Mouse (Mus musculus) CH12.LX (cell line): ENCODE results near the gene Dnm3. TPM values are rescaled to one million over a fixed set of nuclear protein-coding genes. Genes with fewer than 3 reads are reported as not detected.

ENCODE experiments used
- DNase-seq: peaks from one replicate; pipeline ENCODE4 v3.0.0-alpha.2; 2013; ENCODE audit errors: extremely low read depth
- H3K27ac ChIP-seq: 2 replicates; pipeline ENCODE4 v1.5.1; 2012; ENCODE audit warnings: low read depth, mild to moderate bottlenecking, control low read depth, moderate library complexity; ENCODE audit not compliant: insufficient read depth
- H3K27me3 ChIP-seq: replicated peaks from 2 replicates; pipeline ENCODE3; 2012; ENCODE audit warnings: inconsistent platforms
- H3K36me3 ChIP-seq, 2 experiments: replicated peaks in 1 of 2; 2 replicates each; pipeline versions ENCODE3 to v1.6.1; 2012; ENCODE audit warnings: inconsistent platforms in 1 of 2, low read length in 1 of 2, mild to moderate bottlenecking in 1 of 2, mixed read lengths in 1 of 2, moderate library complexity in 1 of 2; ENCODE audit not compliant: control insufficient read depth in 1 of 2, insufficient read depth in 1 of 2
- H3K4me1 ChIP-seq, 2 experiments: 2 replicates each; pipeline ENCODE4 v1.6.1; 2012; ENCODE audit warnings: inconsistent platforms in 1 of 2, moderate library complexity in 1 of 2; ENCODE audit not compliant: insufficient read depth in 2 of 2, control insufficient read depth in 1 of 2
- H3K4me2 ChIP-seq: 2 replicates; pipeline ENCODE4 v1.6.1; 2012; ENCODE audit warnings: low read depth, mild to moderate bottlenecking, control low read depth; ENCODE audit not compliant: poor library complexity, insufficient read depth, severe bottlenecking
- H3K4me3 ChIP-seq, 3 experiments: fragments of 150-350 bp in 1 of 3; sonication (generic) in 1 of 3; replicated peaks in 1 of 3; 2 replicates each; pipeline versions ENCODE3 to v1.5.1; 2011 to 2012; ENCODE audit warnings: low read depth in 2 of 3, low read length in 2 of 3, mild to moderate bottlenecking in 2 of 3, moderate library complexity in 2 of 3, control low read depth in 1 of 3, improper control_type of control experiment in 1 of 3, inconsistent platforms in 1 of 3, mixed read lengths in 1 of 3; ENCODE audit not compliant: poor library complexity in 1 of 3
- H3K79me2 ChIP-seq: replicated peaks from 2 replicates; pipeline ENCODE4 v1.6.1; 2012; ENCODE audit warnings: mild to moderate bottlenecking, moderate library complexity; ENCODE audit not compliant: control insufficient read depth, poor library complexity, insufficient read depth, severe bottlenecking; ENCODE audit errors: extremely low read depth
- H3K9ac ChIP-seq: 2 replicates; pipeline ENCODE4 v1.6.1; 2012; ENCODE audit warnings: low read depth, mild to moderate bottlenecking, control low read depth, moderate library complexity; ENCODE audit not compliant: insufficient read depth
- H3K9me3 ChIP-seq: replicated peaks from 2 replicates; pipeline ENCODE3; 2012; ENCODE audit warnings: low read length, inconsistent platforms, mixed read lengths
- BHLHE40 ChIP-seq: IDR thresholded peaks from 2 replicates; pipeline ENCODE4 v1.6.1; 2011; ENCODE audit warnings: mild to moderate bottlenecking, low read depth, low read length, improper control_type of control experiment
- CHD1 ChIP-seq: IDR thresholded peaks from 2 replicates; pipeline ENCODE4 v1.6.1; 2012; ENCODE audit warnings: low read depth, low read length, improper control_type of control experiment, inconsistent platforms
- E2F4 ChIP-seq: IDR thresholded peaks from 2 replicates; pipeline ENCODE4 v1.6.1; 2011; ENCODE audit warnings: low read depth, low read length, improper control_type of control experiment; ENCODE audit not compliant: insufficient replicate concordance
- ELF1 ChIP-seq: IDR thresholded peaks from 2 replicates; pipeline ENCODE4 v1.6.1; 2014; ENCODE audit warnings: low read depth, mild to moderate bottlenecking, inconsistent platforms, low read length, improper control_type of control experiment
- IRF4 ChIP-seq: IDR thresholded peaks from 2 replicates; pipeline ENCODE4 v1.6.1; 2014; ENCODE audit warnings: low read depth, mild to moderate bottlenecking, inconsistent platforms, low read length, improper control_type of control experiment
- MAFK ChIP-seq: IDR thresholded peaks from 2 replicates; pipeline ENCODE4 v1.6.1; 2011; ENCODE audit warnings: low read length, improper control_type of control experiment; ENCODE audit not compliant: insufficient replicate concordance
- MAX ChIP-seq: IDR thresholded peaks from 2 replicates; pipeline ENCODE4 v1.6.1; 2011; ENCODE audit warnings: low read length, improper control_type of control experiment
- MEF2A ChIP-seq: IDR thresholded peaks from 2 replicates; pipeline ENCODE4 v1.6.1; 2014; ENCODE audit warnings: low read depth, mild to moderate bottlenecking, inconsistent platforms, low read length, improper control_type of control experiment, borderline replicate concordance
- MXI1 ChIP-seq: IDR thresholded peaks from 2 replicates; pipeline ENCODE4 v1.6.1; 2011; ENCODE audit warnings: mild to moderate bottlenecking, low read depth, low read length, improper control_type of control experiment
- RCOR1 ChIP-seq: conservative IDR thresholded peaks from 2 replicates; pipeline ENCODE4 v1.6.1; 2012; ENCODE audit warnings: low read depth, mild to moderate bottlenecking, inconsistent platforms, low read length, improper control_type of control experiment
- SIN3A ChIP-seq: IDR thresholded peaks from 2 replicates; pipeline ENCODE4 v1.6.1; 2012; ENCODE audit warnings: low read length, improper control_type of control experiment, inconsistent platforms
- SMC3 ChIP-seq: IDR thresholded peaks from 2 replicates; pipeline ENCODE4 v1.6.1; 2011; ENCODE audit warnings: low read depth, low read length, improper control_type of control experiment
- TBP ChIP-seq: conservative IDR thresholded peaks from 2 replicates; pipeline ENCODE4 v1.6.1; 2011; ENCODE audit warnings: low read depth, low read length, improper control_type of control experiment
- TCF12 ChIP-seq: IDR thresholded peaks from 2 replicates; pipeline ENCODE4 v1.6.1; 2014; ENCODE audit warnings: low read depth, mild to moderate bottlenecking, inconsistent platforms, low read length, improper control_type of control experiment
- UBTF ChIP-seq: IDR thresholded peaks from 2 replicates; pipeline ENCODE4 v1.6.1; 2012; ENCODE audit warnings: low read depth, mild to moderate bottlenecking, inconsistent platforms, low read length, improper control_type of control experiment, moderate library complexity
- USF1 ChIP-seq: IDR thresholded peaks from 2 replicates; pipeline ENCODE4 v1.6.1; 2014; ENCODE audit warnings: low read depth, mild to moderate bottlenecking, inconsistent platforms, low read length, improper control_type of control experiment
- ZNF384 ChIP-seq: IDR thresholded peaks from 2 replicates; pipeline ENCODE4 v1.6.1; 2012; ENCODE audit warnings: low read depth, low read length, improper control_type of control experiment, inconsistent platforms
- dilution Hi-C: fragments of 300-500 bp; cut with MboI; formaldehyde crosslinking; loops from 2 replicates; pipeline ENCODE4 v1.14.3; 2020; ENCODE audit warnings: low sequenced_read_pairs; ENCODE audit not compliant: extremely low pct_unique_long_range_greater_than_20kb, extremely low pct_ligation_motif_present
- in situ Hi-C: fragments of 300-500 bp; cut with MboI; formaldehyde crosslinking; loops from 3 replicates; pipeline ENCODE4 v1.14.3; 2019; ENCODE audit warnings: low sequenced_read_pairs, low pct_ligation_motif_present, low pct_unique_long_range_greater_than_20kb, mixed read lengths
- polyA plus RNA-seq: library from polyadenylated mRNA; unstranded; fragments of >175 nt; gene quantifications from 2 replicates; pipeline ENCODE4 v1.2.1, GENCODE M21; 2012; ENCODE audit warnings: low read depth; ENCODE audit not compliant: insufficient read length
- total RNA-seq, 2 experiments: library from RNA; depleted of rRNA; stranded (reverse); fragments of 300-350 nt in 1 of 2; fragments of >200 nt in 1 of 2; gene quantifications; 2 replicates each; pipeline ENCODE4 v1.2.3; 2012 to 2014

Gene Dnm3
- total and polyA plus RNA-seq, 3 experiments, result 3.6 to 9.5 (median 6.9) TPM

GRCm38 (mm10) chr1:161979536-161979935 is 498.3 kb downstream of the Dnm3 start, which contains the start of gene 4930558K02Rik:
Gene 4930558K02Rik, minus strand, starts transcription at chr1:161979636.
- Histone ChIP-seq H3K27ac (no peak within 1 kb of the TSS), H3K36me3 (no peaks in the 10 kb centered on the region), H3K9ac (no peak within 1 kb of the TSS), H3K4me2 (no peak within 1 kb of the TSS), H3K27me3 (no peaks in the 10 kb centered on the region), H3K4me1 (peaks cover 4 to 34% of the 10 kb centered on the region in 2 experiments; a peak in 3 of 4 replicates), H3K4me3 (no peak within 1 kb of the TSS), H3K79me2 (no peaks in the 10 kb centered on the region), H3K9me3 (no peaks in the 10 kb centered on the region)
- DNase-seq, result no peak
- in situ Hi-C loops (no loop called here), dilution Hi-C loops (no loop called here)
- TF ChIP-seq RCOR1 (no peak), MAFK (no peak), SMC3 (no peak), BHLHE40 (no peak)

- no peak overlapping the region for H3K4me3 ChIP-seq
- H3K27ac ChIP-seq, result no peak overlapping the region
- no peaks in the 10 kb centered on the region for H3K9me3 ChIP-seq
- H3K4me1 ChIP-seq, result peaks cover 4 to 46% of the 10 kb centered on the region in 2 experiments; a peak in 3 of 4 replicates
- in situ Hi-C loops (no loop called here), dilution Hi-C loops (no loop called here)
- no peaks in the 10 kb centered on the region for H3K79me2 ChIP-seq
- H3K27me3 ChIP-seq, result no peaks in the 10 kb centered on the region
- no peak overlapping the region for H3K4me2 ChIP-seq
- H3K9ac ChIP-seq, result no peak overlapping the region
- H3K36me3 ChIP-seq, result no peaks in the 10 kb centered on the region
- TF ChIP-seq ZNF384 (no peak), IRF4 (peak; percentile 73), SMC3 (no peak), BHLHE40 (peak; percentile 92), ELF1 (0 out of 2 replicates have a peak, but pooled peaks have one; percentile 14), MAX (peak; percentile 36; the same call in 1 of the 2 replicates), MXI1 (no peak), USF1 (no peak), UBTF (no peak), TBP (0 out of 2 replicates have a peak, but pooled peaks have one; percentile 43), TCF12 (0 out of 2 replicates have a peak, but pooled peaks have one; percentile 50)
- DNase-seq, result no peak
Observed at GRCm38 (mm10) chr1:161978173-161978700, 499.6 kb downstream of the Dnm3 start.

- no peak overlapping the region for H3K27ac ChIP-seq
- no peak for TF ChIP-seq RCOR1
- no peak for TF ChIP-seq SIN3A
- no peak for TF ChIP-seq E2F4
- no peak for TF ChIP-seq MEF2A
- no peak for TF ChIP-seq UBTF
- no peak for TF ChIP-seq CHD1
- TF ChIP-seq, all 38 proteins: peak for 0
- Histone ChIP-seq H3K4me3 (no peak overlapping the region), H3K79me2 (no peaks in the 10 kb centered on the region), H3K4me2 (no peak overlapping the region; the same call in 1 of the 2 replicates), H3K9me3 (no peaks in the 10 kb centered on the region), H3K27me3 (no peaks in the 10 kb centered on the region), H3K9ac (peak overlapping the region; percentile 17; the same call in 1 of the 2 replicates), H3K36me3 (peaks cover 0 to under 1% of the 10 kb centered on the region in 2 experiments), H3K4me1 (peaks cover 4 to 46% of the 10 kb centered on the region in 2 experiments; a peak in 3 of 4 replicates)
- in situ Hi-C loops (no loop called here), dilution Hi-C loops (no loop called here)
- no peak for DNase-seq
Observed at GRCm38 (mm10) chr1:161977331-161977730, 500.5 kb downstream of the Dnm3 start.
